Mouse (Mus musculus) stomach, postnatal 0 days (tissue): ENCODE data around the gene Asrgl1. TPM values are rescaled to one million over a fixed set of nuclear protein-coding genes. Genes with fewer than 3 reads are reported as not detected.
"Not testable (repeated sequence)": the region's sequence is repeated elsewhere in the genome, so short reads cannot be mapped to it uniquely, and the experiment has no call there.

ENCODE experiments used
- ATAC-seq: fragments of 200-750 bp; cut with Nextera tagmentation; 2 replicates; pipeline ENCODE4 v1.8.0; 2017; ENCODE audit not compliant: low FRiP score, low TSS enrichment
- DNase-seq: peaks from one replicate; pipeline ENCODE4 v3.0.0-alpha.2; 2016; ENCODE audit warnings: low spot score
- H3K27ac ChIP-seq: fragments of 300-500 bp; sonication (generic); replicated peaks from 2 replicates; pipeline ENCODE4 v1.5.1; 2014; ENCODE audit warnings: mild to moderate bottlenecking, control low read depth
- H3K27me3 ChIP-seq: fragments of 300-500 bp; sonication (generic); 2 replicates; pipeline ENCODE4 v1.6.1; 2014; ENCODE audit warnings: low read length; ENCODE audit not compliant: control insufficient read depth, insufficient read depth
- H3K36me3 ChIP-seq: fragments of 300-500 bp; sonication (generic); 2 replicates; pipeline ENCODE4 v1.6.1; 2014; ENCODE audit warnings: low read length, mixed read lengths; ENCODE audit not compliant: control insufficient read depth, insufficient read depth
- H3K4me1 ChIP-seq: fragments of 300-500 bp; sonication (generic); replicated peaks from 2 replicates; pipeline ENCODE4 v1.6.1; 2014; ENCODE audit warnings: antibody characterized with exemption; ENCODE audit not compliant: control insufficient read depth, insufficient read depth
- H3K4me2 ChIP-seq: fragments of 300-500 bp; sonication (generic); replicated peaks from 2 replicates; pipeline ENCODE4 v1.6.1; 2014; ENCODE audit warnings: low read depth, mild to moderate bottlenecking, control low read depth, moderate library complexity
- H3K4me3 ChIP-seq: fragments of 300-500 bp; sonication (generic); 2 replicates; pipeline ENCODE4 v1.5.1; 2014; ENCODE audit warnings: low read depth, low read length, control low read depth
- H3K9ac ChIP-seq: fragments of 300-500 bp; sonication (generic); 2 replicates; pipeline ENCODE4 v1.6.1; 2014; ENCODE audit warnings: mild to moderate bottlenecking, low read length, control low read depth, mixed read lengths
- H3K9me3 ChIP-seq: fragments of 300-500 bp; sonication (generic); 2 replicates; pipeline ENCODE4 v1.6.1; 2016; ENCODE audit warnings: low read length; ENCODE audit not compliant: control insufficient read depth
- CTCF ChIP-seq: IDR thresholded peaks from 2 replicates; pipeline ENCODE4 v1.5.1; 2016; ENCODE audit warnings: antibody characterized with exemption, low read depth, mild to moderate bottlenecking, moderate library complexity
- EP300 ChIP-seq: optimal IDR thresholded peaks from 2 replicates; pipeline ENCODE3; 2016; ENCODE audit warnings: antibody characterized with exemption
- WGBS: fragments of 180-500 bp; shearing (Covaris S2); extraction: QIAGEN DNeasy Blood & Tissue Kit; methylation state at CpG from one replicate; pipeline ENCODE4 v1.1.7; 2014; 5-methylcytosine and 5-hydroxymethylcytosine counted together
- polyA plus RNA-seq: library from polyadenylated mRNA; unstranded; fragments of >200 nt; fragmentation: Nextera tagmentation; extraction: Ambion mirVana; gene quantifications from 2 replicates; pipeline ENCODE4 v1.2.1, GENCODE M21; 2015

Asrgl1 gene
- polyA plus RNA-seq, 1 experiment from 2014 or later: 7.5 TPM

- no peaks in the 10 kb centered on the region for H3K27me3 ChIP-seq
- no peak for DNase-seq
- no peak within 1 kb of the TSS for H3K4me2 ChIP-seq
- TF ChIP-seq CTCF (no peak), EP300 (no peak)
- H3K9ac ChIP-seq: no peak within 1 kb of the TSS
- no peak for ATAC-seq
- no peaks in the 10 kb centered on the region for H3K36me3 ChIP-seq
- H3K4me1 ChIP-seq: no peaks in the 10 kb centered on the region
- no peak within 1 kb of the TSS for H3K4me3 ChIP-seq
- H3K27ac ChIP-seq: no peak within 1 kb of the TSS
- no peaks in the 10 kb centered on the region for H3K9me3 ChIP-seq
- 67% methylated on average over 4 of the region's 4 CpGs for WGBS
Observed at GRCm38 (mm10) chr19:9087821-9088220, 47.6 kb downstream of the Asrgl1 start, which contains the start of gene Scgb1a1. TSS of gene Scgb1a1 (minus strand) at chr19:9087958.

GRCm38 (mm10) chr19:9083892-9084291, 51.5 kb downstream of the Asrgl1 start:
- not testable (repeated sequence) for H3K9ac ChIP-seq, H3K9me3 ChIP-seq, H3K4me2 ChIP-seq, H3K4me1 ChIP-seq, DNase-seq, H3K27ac ChIP-seq, ATAC-seq, H3K36me3 ChIP-seq, H3K4me3 ChIP-seq, H3K27me3 ChIP-seq
- whole genome bisulfite sequencing: 61% methylated on average over 2 of the region's 2 CpGs

GRCm38 (mm10) chr19:9083010-9083355, 52.5 kb downstream of the Asrgl1 start:
- 0 out of 2 replicates have a peak, but pooled peaks have one; percentile 6 for ATAC-seq
- Histone ChIP-seq H3K9ac (no peak overlapping the region), H3K27me3 (no peaks in the 10 kb centered on the region), H3K4me3 (no peak overlapping the region), H3K27ac (0 out of 2 replicates have a peak overlapping the region, but pooled peaks have one; percentile 40), H3K9me3 (no peaks in the 10 kb centered on the region), H3K4me1 (0 out of 2 replicates have a peak, but pooled peaks cover 3% of the 10 kb centered on the region), H3K36me3 (no peaks in the 10 kb centered on the region), H3K4me2 (peak overlapping the region; percentile 34; the same call in 1 of the 2 replicates)
- whole genome bisulfite sequencing: 80% methylated on average over 2 of the region's 2 CpGs
- TF ChIP-seq CTCF: no peak
- no peak for TF ChIP-seq EP300
- no peak for DNase-seq

GRCm38 (mm10) chr19:9082191-9083009, 53.0 kb downstream of the Asrgl1 start:
- peak overlapping the region; percentile 34; the same call in 1 of the 2 replicates for H3K4me2 ChIP-seq

GRCm38 (mm10) chr19:9081311-9082190, 53.9 kb downstream of the Asrgl1 start:
- TF ChIP-seq EP300: no peak
- no peak for TF ChIP-seq CTCF
- Histone ChIP-seq H3K4me2 (no peak overlapping the region), H3K27ac (peak overlapping the region; percentile 53), H3K9ac (no peak overlapping the region), H3K9me3 (no peaks in the 10 kb centered on the region), H3K36me3 (no peaks in the 10 kb centered on the region), H3K27me3 (no peaks in the 10 kb centered on the region), H3K4me1 (0 out of 2 replicates have a peak, but pooled peaks cover 3% of the 10 kb centered on the region), H3K4me3 (no peak overlapping the region)
- DNase-seq: peak; percentile 50
- peak; percentile 30; the same call in 1 of the 2 replicates for ATAC-seq
- 77% methylated on average over 14 of the region's 14 CpGs for WGBS

More at GRCm38 (mm10) chr19:9082191-9083009, 53.0 kb downstream of the Asrgl1 start:
- no peaks in the 10 kb centered on the region for H3K36me3 ChIP-seq
- WGBS: 15% methylated on average over 23 of the region's 23 CpGs
- no peaks in the 10 kb centered on the region for H3K27me3 ChIP-seq
- ATAC-seq (peak; percentile 92), DNase-seq (peak; percentile 89)
- H3K4me3 ChIP-seq: peak overlapping the region; percentile 13; the same call in 1 of the 2 replicates
- no peaks in the 10 kb centered on the region for H3K9me3 ChIP-seq
- no peak overlapping the region for H3K9ac ChIP-seq
- TF ChIP-seq EP300: no peak
- peak; percentile 99 for TF ChIP-seq CTCF
- H3K4me1 ChIP-seq: 0 out of 2 replicates have a peak, but pooled peaks cover 3% of the 10 kb centered on the region
- peak overlapping the region; percentile 53 for H3K27ac ChIP-seq
